Mouse (Mus musculus) liver, embryonic 13.5 days (tissue): ENCODE measurements at regions not wholly inside any gene's neighbourhood (a gene's known extent, or its start where the extent isn't known, plus 50 kb on each side); places are given as distances from the start of the nearest gene placed in this dataset.

Experiments
- ATAC-seq: fragments of 200-750 bp; cut with Nextera tagmentation; 2 replicates; pipeline ENCODE4 v1.8.0; 2017; ENCODE audit warnings: low read depth, mild to moderate bottlenecking, moderate number of reproducible peaks, moderate library complexity
- DNase-seq: peaks from one replicate; pipeline ENCODE4 v3.0.0; 2022
- H3K27ac ChIP-seq: fragments of 300-500 bp; sonication (generic); 2 replicates; pipeline ENCODE4 v1.5.1; 2015; ENCODE audit warnings: moderate library complexity, mild to moderate bottlenecking, inconsistent platforms
- H3K27me3 ChIP-seq: fragments of 300-500 bp; sonication (generic); 2 replicates; pipeline ENCODE4 v1.6.1; 2015; ENCODE audit warnings: mild to moderate bottlenecking, inconsistent platforms
- H3K36me3 ChIP-seq: fragments of 300-500 bp; sonication (generic); 2 replicates; pipeline ENCODE4 v1.6.1; 2015; ENCODE audit warnings: mild to moderate bottlenecking, inconsistent platforms
- H3K4me1 ChIP-seq: fragments of 300-500 bp; sonication (generic); replicated peaks from 2 replicates; pipeline ENCODE4 v1.6.1; 2015; ENCODE audit warnings: inconsistent platforms
- H3K4me2 ChIP-seq: fragments of 300-500 bp; sonication (generic); 2 replicates; pipeline ENCODE4 v1.6.1; 2015; ENCODE audit warnings: inconsistent platforms, mild to moderate bottlenecking, moderate library complexity
- H3K4me3 ChIP-seq: fragments of 300-500 bp; sonication (generic); replicated peaks from 2 replicates; pipeline ENCODE4 v1.5.1; 2015; ENCODE audit warnings: mild to moderate bottlenecking, inconsistent platforms
- H3K9ac ChIP-seq: fragments of 300-500 bp; sonication (generic); 2 replicates; pipeline ENCODE4 v1.6.1; 2015; ENCODE audit warnings: mild to moderate bottlenecking, inconsistent platforms
- H3K9me3 ChIP-seq: fragments of 300-500 bp; sonication (generic); replicated peaks from 2 replicates; pipeline ENCODE4 v1.6.1; 2016; ENCODE audit warnings: inconsistent platforms
- WGBS: fragments of 180-500 bp; shearing (Covaris S2); methylation state at CpG from one replicate; pipeline ENCODE4 v1.1.7; 2015; ENCODE audit not compliant: insufficient replicate concordance; 5-methylcytosine and 5-hydroxymethylcytosine counted together

DNA sequence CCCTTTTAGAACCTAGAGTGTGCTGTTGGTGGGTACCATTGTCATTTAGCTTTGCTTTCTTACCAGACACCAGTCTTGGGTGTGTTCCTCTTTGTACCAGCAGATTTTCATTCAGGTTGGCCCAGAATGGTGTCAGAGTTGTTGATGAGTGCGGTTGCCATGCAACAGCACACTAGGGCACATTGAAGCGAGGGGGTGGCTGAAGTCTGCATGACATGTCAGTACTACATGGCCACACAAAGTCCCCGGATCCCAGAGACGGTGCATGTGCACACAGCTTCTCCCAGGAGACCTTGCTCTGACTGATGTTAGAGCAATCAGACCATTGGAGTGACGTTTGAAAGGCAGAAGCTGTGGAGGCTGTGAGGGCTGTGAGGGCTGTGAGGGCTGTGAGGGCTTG, 189.9 kb downstream of the Gadd45g start:
- ATAC-seq: no peak
- WGBS: 58% methylated on average over 5 of the region's 5 CpGs

DNA sequence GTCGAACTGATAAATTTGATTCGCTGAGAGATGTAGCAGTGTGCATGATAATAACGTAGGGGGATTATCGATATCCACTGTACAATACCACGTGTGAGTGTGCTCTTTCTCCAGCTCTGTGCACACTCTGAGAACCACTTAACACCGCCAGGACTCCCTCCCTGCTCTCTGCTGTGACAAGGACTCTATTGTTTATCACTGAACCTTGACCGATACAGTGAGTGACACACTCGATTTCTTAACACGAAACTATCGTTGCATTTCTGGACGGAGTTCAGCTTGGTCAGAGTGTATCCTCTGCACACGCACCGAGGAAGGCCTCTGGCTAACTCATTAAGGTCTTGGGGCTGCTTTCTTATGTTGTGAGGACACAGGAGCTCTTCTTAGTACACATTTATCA, 190.7 kb downstream of the Gadd45g start:
- H3K4me2 ChIP-seq: no peak overlapping the region
- no peak for DNase-seq
- H3K9ac ChIP-seq: no peak overlapping the region
- H3K9me3 ChIP-seq: no peaks in the 10 kb centered on the region
- H3K36me3 ChIP-seq: no peaks in the 10 kb centered on the region
- H3K4me3 ChIP-seq: no peak overlapping the region
- peaks cover 8% of the 10 kb centered on the region for H3K4me1 ChIP-seq
- no peak for ATAC-seq
- no peak overlapping the region for H3K27ac ChIP-seq
- WGBS: 70% methylated on average over 13 of the region's 13 CpGs
- H3K27me3 ChIP-seq: no peaks in the 10 kb centered on the region

More for the DNA sequence above, 189.9 kb downstream of the Gadd45g start:
- no peak for DNase-seq
- Histone ChIP-seq H3K27ac (no peak overlapping the region), H3K9me3 (no peaks in the 10 kb centered on the region), H3K4me3 (no peak overlapping the region), H3K27me3 (no peaks in the 10 kb centered on the region), H3K4me2 (no peak overlapping the region), H3K9ac (no peak overlapping the region), H3K4me1 (no peaks in the 10 kb centered on the region; the same call in 1 of the 2 replicates), H3K36me3 (no peaks in the 10 kb centered on the region)

DNA sequence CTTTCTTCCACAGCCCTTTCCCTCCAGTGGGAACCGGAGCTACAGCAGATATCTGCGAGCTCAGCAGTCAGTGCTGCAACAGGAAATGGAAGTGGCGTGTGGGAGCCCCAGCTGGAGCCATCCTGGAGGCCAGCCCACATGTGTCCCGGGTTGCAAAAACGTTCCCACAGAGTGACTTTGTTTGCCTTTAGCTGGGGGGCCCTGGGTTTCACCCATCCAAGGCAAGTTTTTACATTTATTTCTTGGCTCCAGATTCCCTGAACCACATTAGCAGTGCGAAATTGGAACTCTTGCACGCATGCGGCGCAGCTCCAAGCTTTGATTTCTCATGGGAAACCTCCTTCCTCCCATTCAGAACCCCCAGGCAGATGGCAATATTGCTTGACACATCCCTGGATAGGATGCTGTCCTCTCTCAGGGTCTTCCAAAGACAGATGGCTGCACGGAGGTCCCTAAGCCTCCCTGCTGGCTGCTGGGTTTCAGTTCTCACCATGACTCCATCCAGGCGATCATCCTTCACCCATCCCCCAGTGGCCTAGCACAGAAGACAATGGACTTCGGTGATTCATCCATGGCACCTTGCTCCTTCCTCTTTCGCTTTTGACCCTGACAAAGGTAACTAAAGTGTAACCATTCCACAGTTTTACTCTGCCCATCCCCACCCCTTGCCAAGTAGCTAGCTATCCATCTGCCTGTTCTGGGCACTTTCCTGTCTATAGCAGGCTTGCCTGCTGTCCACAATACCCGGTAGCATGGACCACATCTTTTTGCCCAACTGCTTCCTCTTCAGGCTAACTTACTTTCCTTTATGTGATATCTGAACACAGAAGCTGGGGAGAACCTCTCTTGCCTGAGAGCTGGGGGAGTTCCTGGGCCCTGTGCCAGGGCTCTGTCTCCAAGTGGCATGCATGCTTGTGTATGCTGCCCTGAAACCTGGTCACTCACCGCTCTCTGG, 195.3 kb downstream of the Gadd45g start:
- DNase-seq (no peak), ATAC-seq (no peak)
- no peaks in the 10 kb centered on the region for H3K36me3 ChIP-seq

DNA sequence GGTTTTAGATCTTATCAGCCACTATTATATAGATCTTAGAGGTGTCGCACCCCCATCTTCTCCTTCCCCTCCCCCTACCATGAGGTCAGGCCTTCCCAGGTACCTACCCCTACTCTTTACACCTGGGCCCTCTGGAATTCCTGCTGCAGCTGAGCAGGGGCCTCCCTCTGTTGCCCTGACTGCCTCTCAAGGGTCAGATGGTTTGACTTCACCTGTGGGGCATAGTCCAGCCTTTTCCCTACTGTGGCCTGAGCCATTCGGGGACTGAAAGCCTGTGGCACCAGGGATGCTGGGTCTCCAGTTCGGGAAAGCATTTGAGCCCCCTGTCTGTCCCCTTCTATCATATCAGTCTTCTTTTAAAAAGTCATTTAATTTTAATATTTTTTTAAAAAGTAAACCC, 196.4 kb downstream of the Gadd45g start:
- 67% methylated on average over 3 of the region's 3 CpGs for WGBS
- no peak overlapping the region for H3K27ac ChIP-seq
- DNase-seq: no peak
- no peaks in the 10 kb centered on the region for H3K27me3 ChIP-seq
- no peak overlapping the region for H3K4me2 ChIP-seq
- H3K9ac ChIP-seq: no peak overlapping the region
- no peak overlapping the region for H3K4me3 ChIP-seq
- H3K36me3 ChIP-seq: no peaks in the 10 kb centered on the region
- H3K9me3 ChIP-seq: no peaks in the 10 kb centered on the region
- H3K4me1 ChIP-seq: peaks cover 20% of the 10 kb centered on the region
- no peak for ATAC-seq

More for the DNA sequence above, 195.3 kb downstream of the Gadd45g start:
- WGBS: 31% methylated on average over 15 of the region's 15 CpGs
- Histone ChIP-seq H3K4me2 (no peak overlapping the region), H3K4me3 (no peak overlapping the region), H3K9ac (peak overlapping the region; percentile 13; the same call in 1 of the 2 replicates), H3K9me3 (no peaks in the 10 kb centered on the region), H3K27me3 (no peaks in the 10 kb centered on the region), H3K4me1 (peaks cover 20% of the 10 kb centered on the region), H3K27ac (peak overlapping the region; percentile 39; the same call in 1 of the 2 replicates)

DNA sequence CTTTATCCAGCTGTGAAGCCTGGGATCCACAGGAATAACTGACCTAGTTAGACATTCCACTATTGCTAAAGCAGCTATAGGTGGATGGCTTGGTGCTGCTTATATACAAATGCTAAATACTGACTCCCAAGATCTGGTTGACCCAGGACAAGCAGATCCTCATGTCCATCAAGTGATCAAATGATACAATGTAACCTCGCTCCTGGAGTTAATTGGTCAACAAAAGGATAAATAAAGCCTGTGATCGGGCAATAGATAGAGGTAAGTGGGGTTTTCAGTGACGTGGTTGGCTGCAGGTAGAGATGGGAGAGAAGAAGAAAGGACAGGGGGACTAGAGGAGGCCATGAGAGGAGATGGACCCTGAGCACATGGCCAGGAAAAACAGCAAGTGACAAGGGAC, 197.4 kb downstream of the Gadd45g start:
- H3K27me3 ChIP-seq: no peaks in the 10 kb centered on the region
- 65% methylated on average over 3 of the region's 3 CpGs for WGBS
- no peak overlapping the region for H3K9ac ChIP-seq
- H3K27ac ChIP-seq: no peak overlapping the region
- H3K4me3 ChIP-seq: no peak overlapping the region
- H3K4me2 ChIP-seq: no peak overlapping the region
- H3K36me3 ChIP-seq: no peaks in the 10 kb centered on the region
- no peak for ATAC-seq
- no peak for DNase-seq
- peaks cover 20% of the 10 kb centered on the region for H3K4me1 ChIP-seq
- no peaks in the 10 kb centered on the region for H3K9me3 ChIP-seq

DNA sequence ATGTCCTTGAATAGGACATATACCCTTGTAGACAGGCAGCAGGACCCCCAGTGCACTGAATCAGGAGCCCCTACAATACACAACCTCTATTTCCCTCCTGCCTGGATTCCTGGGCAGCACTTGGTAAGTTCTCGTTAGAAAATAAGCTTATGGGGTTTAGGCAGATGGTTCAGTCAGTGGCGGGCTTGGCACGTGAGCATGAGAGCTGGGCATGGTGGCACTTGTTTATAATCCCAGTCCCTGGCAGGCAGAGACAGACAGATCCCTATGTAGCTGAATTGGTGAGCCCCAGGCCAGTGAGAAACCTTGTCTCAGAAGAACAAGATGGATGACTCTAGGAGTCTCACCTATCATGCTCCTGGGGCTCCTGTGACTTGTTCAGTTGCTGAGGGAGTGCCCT, 198.9 kb downstream of the Gadd45g start:
- no peaks in the 10 kb centered on the region for H3K36me3 ChIP-seq
- H3K9me3 ChIP-seq: no peaks in the 10 kb centered on the region
- H3K27ac ChIP-seq: no peak overlapping the region
- 65% methylated on average over 3 of the region's 3 CpGs for WGBS
- no peak for ATAC-seq
- H3K4me1 ChIP-seq: peaks cover 20% of the 10 kb centered on the region
- no peak overlapping the region for H3K9ac ChIP-seq
- no peak overlapping the region for H3K4me3 ChIP-seq
- no peak for DNase-seq
- H3K27me3 ChIP-seq: no peaks in the 10 kb centered on the region
- H3K4me2 ChIP-seq: no peak overlapping the region

DNA sequence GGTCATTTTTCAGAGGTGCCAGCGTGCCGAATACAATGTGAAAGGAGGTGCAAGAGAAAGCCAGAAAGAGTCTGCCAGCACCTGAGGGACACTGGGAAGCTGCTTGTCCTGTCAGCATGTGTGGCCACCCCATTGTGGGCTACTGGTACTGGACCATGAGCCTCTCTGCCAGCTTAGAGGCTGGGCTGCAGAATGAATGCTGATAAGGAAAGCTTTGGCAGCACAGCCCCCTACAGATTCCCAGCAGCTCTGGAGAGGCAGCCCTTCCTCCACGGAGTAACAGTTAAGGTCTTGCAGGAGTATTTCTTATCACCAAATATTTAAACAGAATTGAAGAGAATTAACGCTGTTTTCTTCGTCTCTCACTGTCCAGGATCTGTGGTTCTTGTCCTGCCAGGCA, 199.5 kb downstream of the Gadd45g start:
- Histone ChIP-seq H3K36me3 (no peaks in the 10 kb centered on the region), H3K4me2 (no peak overlapping the region), H3K27me3 (no peaks in the 10 kb centered on the region), H3K9me3 (no peaks in the 10 kb centered on the region), H3K9ac (no peak overlapping the region), H3K27ac (no peak overlapping the region), H3K4me1 (peaks cover 20% of the 10 kb centered on the region), H3K4me3 (no peak overlapping the region)
- no peak for ATAC-seq
- 45% methylated on average over 5 of the region's 5 CpGs for WGBS
- DNase-seq: no peak

DNA sequence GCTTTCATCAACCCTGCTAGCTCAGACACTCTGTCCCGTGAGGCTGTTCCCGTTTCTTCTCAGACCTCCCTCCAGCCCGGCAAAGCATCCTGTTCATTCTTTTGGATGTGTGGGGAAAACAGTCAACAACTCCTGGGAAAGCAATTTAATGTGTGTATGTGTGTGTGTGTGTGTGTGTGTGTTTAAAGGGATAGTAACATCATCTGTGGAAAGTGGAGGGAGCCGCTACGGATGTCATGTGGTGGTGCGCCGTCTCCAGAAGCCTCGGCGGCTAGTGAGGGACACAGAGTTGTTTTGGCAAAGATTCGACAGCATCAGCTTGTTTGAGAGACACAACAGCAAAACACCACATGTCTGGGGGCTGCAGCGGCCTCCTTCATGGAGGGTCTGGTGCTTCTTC, 200.2 kb downstream of the Gadd45g start:
- DNase-seq: no peak
- Histone ChIP-seq H3K4me3 (no peak overlapping the region), H3K9ac (no peak overlapping the region), H3K4me2 (no peak overlapping the region), H3K27me3 (no peaks in the 10 kb centered on the region), H3K9me3 (no peaks in the 10 kb centered on the region), H3K4me1 (peaks cover 17% of the 10 kb centered on the region), H3K36me3 (no peaks in the 10 kb centered on the region), H3K27ac (no peak overlapping the region)
- 68% methylated on average over 11 of the region's 11 CpGs for WGBS
- no peak for ATAC-seq

DNA sequence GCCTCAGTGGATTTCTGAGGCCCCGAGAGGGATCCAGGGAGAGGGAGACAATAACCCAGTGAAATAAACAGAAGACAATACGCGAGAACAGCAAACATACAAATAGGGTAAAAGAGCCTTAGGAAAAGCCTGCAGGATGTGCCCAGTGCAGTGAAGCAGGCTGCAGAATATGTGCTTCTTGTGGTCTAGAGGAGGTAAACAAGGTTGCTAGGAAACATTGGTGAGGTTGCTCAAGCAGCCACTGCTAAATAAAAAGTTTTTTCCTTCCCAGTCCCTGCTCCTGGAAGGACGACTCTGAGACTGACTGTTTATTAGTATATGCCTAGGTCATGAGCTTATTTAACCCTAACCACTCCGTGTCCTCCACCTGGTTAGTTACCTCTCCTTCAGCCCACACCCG, 201.5 kb downstream of the Gadd45g start:
- Histone ChIP-seq H3K4me3 (no peak overlapping the region), H3K4me2 (no peak overlapping the region), H3K27me3 (no peaks in the 10 kb centered on the region), H3K9me3 (no peaks in the 10 kb centered on the region), H3K9ac (no peak overlapping the region), H3K36me3 (no peaks in the 10 kb centered on the region), H3K27ac (no peak overlapping the region), H3K4me1 (peaks cover 5% of the 10 kb centered on the region)
- ATAC-seq: no peak
- no peak for DNase-seq
- 66% methylated on average over 6 of the region's 6 CpGs for WGBS

DNA sequence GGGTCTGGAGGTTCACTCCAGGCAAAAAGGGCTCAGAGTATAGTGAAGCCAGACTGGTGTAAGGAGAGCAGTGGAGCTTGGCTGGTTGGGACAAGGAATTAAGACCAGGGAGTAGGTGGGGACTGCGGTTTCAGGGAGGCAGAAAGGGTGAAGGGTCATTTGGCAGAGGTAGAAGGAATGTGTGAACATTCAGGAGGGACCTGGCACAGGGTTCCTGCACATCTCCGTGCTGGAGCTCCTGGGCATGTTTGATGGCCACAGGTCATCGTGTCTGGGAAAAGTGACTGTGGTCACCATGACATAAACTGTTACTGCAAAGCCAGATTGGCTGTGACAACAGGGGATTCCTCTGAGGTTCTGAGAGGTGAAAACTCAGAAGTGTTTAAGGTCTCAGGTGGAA, 202.3 kb downstream of the Gadd45g start:
- Histone ChIP-seq H3K27ac (no peak overlapping the region), H3K9ac (no peak overlapping the region), H3K4me1 (peaks cover 5% of the 10 kb centered on the region), H3K36me3 (no peaks in the 10 kb centered on the region), H3K4me2 (no peak overlapping the region), H3K4me3 (no peak overlapping the region), H3K9me3 (no peaks in the 10 kb centered on the region), H3K27me3 (no peaks in the 10 kb centered on the region)
- ATAC-seq: no peak
- WGBS: 72% methylated on average over 3 of the region's 3 CpGs
- no peak for DNase-seq

DNA sequence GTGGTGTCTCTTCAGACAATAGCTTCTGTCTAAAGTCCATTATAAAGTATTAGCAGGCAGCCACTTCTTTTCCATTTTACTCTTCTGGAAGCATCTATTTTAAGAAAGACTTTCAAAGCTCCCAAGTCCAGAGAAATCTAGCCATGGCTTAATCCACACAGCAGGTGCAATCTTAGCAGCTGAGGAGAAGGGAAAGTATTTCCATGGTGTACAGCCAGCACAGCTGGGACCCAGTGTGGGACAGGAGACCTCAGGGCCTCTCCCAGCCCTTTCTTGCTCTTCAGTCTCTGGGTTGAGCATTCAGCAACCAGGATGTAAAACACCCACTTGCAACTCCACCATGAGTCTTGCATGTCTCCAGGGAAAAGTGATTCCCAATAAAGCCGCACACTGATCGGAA, 202.8 kb downstream of the Gadd45g start:
- Histone ChIP-seq H3K27me3 (no peaks in the 10 kb centered on the region), H3K4me1 (peaks cover 5% of the 10 kb centered on the region), H3K36me3 (no peaks in the 10 kb centered on the region), H3K9ac (no peak overlapping the region), H3K4me2 (no peak overlapping the region), H3K4me3 (no peak overlapping the region), H3K9me3 (no peaks in the 10 kb centered on the region), H3K27ac (no peak overlapping the region)
- DNase-seq: no peak
- no peak for ATAC-seq
- 94% methylated on average over 2 of the region's 2 CpGs for WGBS

DNA sequence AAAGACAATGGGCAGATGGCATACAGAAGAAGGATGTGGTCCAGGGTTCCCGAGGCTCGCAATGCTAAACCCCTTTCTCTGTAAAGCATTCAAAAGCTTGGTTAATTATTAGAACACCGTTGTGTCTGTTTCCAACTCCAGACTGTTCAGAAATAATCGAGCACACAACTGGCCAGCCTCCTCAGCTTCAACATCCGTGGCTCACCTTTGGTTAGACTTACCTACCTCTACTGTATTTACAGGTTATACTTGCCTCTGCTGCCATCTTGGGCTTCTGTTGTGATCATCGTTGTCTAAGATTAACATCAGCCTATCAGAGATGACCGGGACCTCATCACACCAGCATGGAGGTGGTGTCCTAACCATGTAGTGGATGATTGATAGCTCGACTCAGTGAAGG, 209.3 kb downstream of the Gadd45g start:
- Histone ChIP-seq H3K27me3 (no peaks in the 10 kb centered on the region), H3K4me2 (no peak overlapping the region), H3K9me3 (no peaks in the 10 kb centered on the region), H3K27ac (no peak overlapping the region), H3K9ac (no peak overlapping the region), H3K36me3 (no peaks in the 10 kb centered on the region), H3K4me1 (peaks cover 17% of the 10 kb centered on the region), H3K4me3 (no peak overlapping the region)
- DNase-seq (no peak), ATAC-seq (no peak)
- 67% methylated on average over 8 of the region's 8 CpGs for whole genome bisulfite sequencing
